Mouse (Mus musculus) cerebellum, postnatal 10 days (tissue): ENCODE measurements around the gene Prima1.

Source experiments
- DNase-seq, 2 experiments: peaks; one replicate each; pipeline ENCODE4 v3.0.0; 2021; ENCODE audit warnings: mixed read lengths in 2 of 2

Prima1 gene

GRCm38 (mm10) chr12:103150247-103150646, 91.7 kb downstream of the Prima1 start:
- no peak for DNase-seq
